Mouse (Mus musculus) erythroblast, embryonic 14.5 days (primary cell): ENCODE results near the gene Usp35. TPM values are rescaled to one million over a fixed set of nuclear protein-coding genes. Genes with fewer than 3 reads are reported as not detected.

Experiments used
- H3K27me3 ChIP-seq: 2 replicates; pipeline ENCODE4 v1.6.1; 2012; ENCODE audit warnings: inconsistent platforms; ENCODE audit not compliant: control insufficient read depth
- H3K36me3 ChIP-seq: 2 replicates; pipeline ENCODE4 v1.6.1; 2012; ENCODE audit warnings: mild to moderate bottlenecking, inconsistent platforms; ENCODE audit not compliant: control insufficient read depth
- H3K4me1 ChIP-seq: 2 replicates; pipeline ENCODE4 v1.6.1; 2012; ENCODE audit warnings: inconsistent platforms; ENCODE audit not compliant: control insufficient read depth
- H3K4me3 ChIP-seq: replicated peaks from 2 replicates; pipeline ENCODE3; 2012; ENCODE audit warnings: moderate library complexity, mild to moderate bottlenecking, inconsistent platforms
- H3K9me3 ChIP-seq: 2 replicates; pipeline ENCODE4 v1.6.1; 2012; ENCODE audit warnings: low read length, inconsistent platforms, mixed read lengths; ENCODE audit not compliant: control insufficient read depth
- GATA1 ChIP-seq: IDR thresholded peaks from 2 replicates; pipeline ENCODE4 v1.6.1; 2012; ENCODE audit warnings: low read length, inconsistent platforms, mixed read lengths
- TAL1 ChIP-seq: IDR thresholded peaks from 3 replicates; pipeline ENCODE4 v1.6.1; 2012; ENCODE audit warnings: low read length, inconsistent platforms, mixed read lengths
- polyA plus RNA-seq: library from polyadenylated mRNA; stranded (reverse); fragments of >175 nt; gene quantifications from 2 replicates; pipeline ENCODE4 v1.2.3, GENCODE M21; 2012

Usp35 gene
- polyA plus RNA-seq, 1 experiment: 0.02 TPM

DNA sequence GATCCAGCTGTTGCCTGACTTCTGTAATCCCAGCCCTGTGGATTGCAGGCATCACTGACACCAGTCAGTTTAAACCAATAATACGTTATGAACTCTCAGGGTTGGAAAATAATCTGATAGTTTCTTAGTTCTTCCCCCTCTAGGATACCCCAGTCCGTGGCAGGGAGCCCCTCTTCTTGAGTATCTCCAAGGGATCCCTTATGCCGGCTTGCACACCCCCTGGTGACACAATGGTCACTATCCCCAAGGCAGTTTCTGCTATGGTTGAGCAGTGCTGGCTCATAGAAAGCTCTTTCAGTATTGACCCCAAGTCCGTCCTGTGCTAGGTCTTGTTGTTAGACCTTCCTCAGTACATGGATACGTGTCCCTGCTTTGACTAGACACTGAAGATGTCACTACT, 17.0 kb upstream of the Usp35 start:
- Histone ChIP-seq H3K4me3 (no peak overlapping the region), H3K4me1 (no peaks in the 10 kb centered on the region), H3K9me3 (no peaks in the 10 kb centered on the region), H3K27me3 (no peaks in the 10 kb centered on the region), H3K36me3 (no peaks in the 10 kb centered on the region)
- no peak for TF ChIP-seq TAL1
- no peak for TF ChIP-seq GATA1

DNA sequence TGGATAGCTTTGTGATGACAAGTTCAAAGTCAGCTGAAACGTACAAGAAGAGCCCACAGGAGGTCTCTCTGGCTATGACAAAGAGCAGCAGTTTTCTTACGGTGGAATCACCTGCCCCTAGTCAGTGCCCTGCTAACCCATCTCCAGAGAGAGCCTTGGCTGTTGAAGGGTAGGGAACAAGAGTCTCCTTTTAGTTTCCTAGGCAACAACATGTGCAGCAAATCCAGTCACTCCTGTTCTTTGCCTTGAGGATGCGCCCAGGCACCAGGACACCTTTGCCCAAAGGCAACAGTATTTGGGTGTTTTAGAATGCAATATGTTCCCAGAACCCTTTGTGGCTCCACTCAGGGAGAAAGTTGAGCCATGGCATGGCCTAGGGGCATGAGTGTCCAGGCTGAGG, 16.5 kb upstream of the Usp35 start:
- Histone ChIP-seq H3K27me3 (no peaks in the 10 kb centered on the region), H3K4me3 (no peak overlapping the region), H3K9me3 (no peaks in the 10 kb centered on the region), H3K36me3 (no peaks in the 10 kb centered on the region), H3K4me1 (no peaks in the 10 kb centered on the region)
- TF ChIP-seq GATA1: no peak
- TF ChIP-seq TAL1: no peak

DNA sequence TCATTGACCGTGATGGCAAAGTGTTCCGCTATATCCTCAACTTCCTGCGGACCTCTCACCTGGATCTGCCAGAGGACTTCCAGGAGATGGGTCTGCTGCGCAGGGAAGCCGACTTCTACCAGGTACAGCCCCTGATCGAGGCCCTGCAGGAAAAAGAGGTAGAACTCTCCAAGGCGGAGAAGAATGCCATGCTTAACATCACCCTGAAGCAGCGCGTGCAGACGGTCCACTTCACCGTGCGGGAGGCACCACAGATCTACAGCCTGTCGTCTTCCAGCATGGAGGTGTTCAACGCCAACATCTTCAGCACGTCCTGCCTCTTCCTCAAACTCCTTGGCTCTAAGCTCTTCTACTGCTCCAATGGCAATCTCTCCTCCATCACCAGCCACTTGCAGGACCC, 15.6 kb upstream of the Usp35 start:
- no peaks in the 10 kb centered on the region for H3K36me3 ChIP-seq
- no peak overlapping the region for H3K4me3 ChIP-seq
- H3K9me3 ChIP-seq: no peaks in the 10 kb centered on the region
- no peak for TF ChIP-seq TAL1
- H3K27me3 ChIP-seq: no peaks in the 10 kb centered on the region
- no peaks in the 10 kb centered on the region for H3K4me1 ChIP-seq

DNA sequence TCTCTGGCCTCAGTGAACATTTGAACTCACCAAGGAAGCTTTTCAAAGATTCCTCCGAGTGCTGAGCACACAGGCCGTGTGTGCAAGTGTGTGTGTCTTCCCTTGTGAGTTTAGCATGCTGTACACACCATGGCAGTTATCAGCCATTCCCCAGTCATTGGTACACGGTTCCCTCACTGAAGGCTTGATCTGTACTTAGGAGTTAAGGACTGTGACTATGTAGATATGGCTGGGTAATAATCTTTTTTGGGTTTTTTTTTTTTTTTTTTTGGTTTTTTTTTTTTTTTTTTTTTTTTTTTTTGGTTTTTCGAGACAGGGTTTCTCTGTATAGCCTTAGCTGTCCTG, 15.0 kb upstream of the Usp35 start:
- peaks cover under 1% of the 10 kb centered on the region; the same call in 1 of the 2 replicates for H3K4me1 ChIP-seq
- TF ChIP-seq GATA1: no peak
- TF ChIP-seq TAL1: no peak
- no peaks in the 10 kb centered on the region for H3K9me3 ChIP-seq
- H3K27me3 ChIP-seq: no peaks in the 10 kb centered on the region
- no peak overlapping the region for H3K4me3 ChIP-seq
- no peaks in the 10 kb centered on the region for H3K36me3 ChIP-seq

DNA sequence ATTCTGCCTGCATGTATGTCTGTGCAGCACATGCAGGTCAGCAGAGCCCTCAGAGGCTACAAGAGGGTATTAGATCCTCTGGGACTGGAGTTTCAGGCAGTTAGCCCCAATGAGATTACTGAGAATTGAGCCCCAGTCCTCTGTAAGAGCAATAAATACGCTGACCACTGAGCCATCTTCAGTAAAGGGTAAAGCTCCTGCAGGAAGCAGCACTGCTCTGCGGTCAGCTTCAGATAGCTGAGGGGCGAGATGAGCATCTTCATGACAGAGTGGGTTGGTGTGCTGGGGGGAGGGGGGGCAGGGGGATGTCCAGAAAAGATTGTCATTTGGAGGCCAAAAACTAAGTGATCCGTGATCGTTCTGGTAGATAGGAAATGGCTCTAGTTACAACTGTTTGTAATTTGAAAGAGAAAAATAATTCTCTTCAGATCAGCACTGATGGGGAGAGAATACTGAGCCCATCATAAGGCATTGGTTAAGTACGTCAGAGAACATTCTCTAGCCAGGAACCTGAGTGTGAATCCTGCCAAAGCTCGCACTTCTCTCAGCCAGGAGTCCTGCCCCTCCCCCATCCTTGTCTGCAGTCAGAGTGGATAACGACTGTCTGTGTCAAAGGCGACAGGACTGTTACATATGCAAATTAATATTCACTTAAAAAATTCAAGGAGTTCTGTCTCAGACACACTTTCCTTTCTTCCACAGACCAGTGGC, 14.4 kb upstream of the Usp35 start:
- TF ChIP-seq TAL1 (no peak), GATA1 (no peak)
- H3K27me3 ChIP-seq: no peaks in the 10 kb centered on the region
- H3K36me3 ChIP-seq: no peaks in the 10 kb centered on the region
- no peak overlapping the region for H3K4me3 ChIP-seq
- peaks cover 4% of the 10 kb centered on the region for H3K4me1 ChIP-seq
- H3K9me3 ChIP-seq: no peaks in the 10 kb centered on the region

DNA sequence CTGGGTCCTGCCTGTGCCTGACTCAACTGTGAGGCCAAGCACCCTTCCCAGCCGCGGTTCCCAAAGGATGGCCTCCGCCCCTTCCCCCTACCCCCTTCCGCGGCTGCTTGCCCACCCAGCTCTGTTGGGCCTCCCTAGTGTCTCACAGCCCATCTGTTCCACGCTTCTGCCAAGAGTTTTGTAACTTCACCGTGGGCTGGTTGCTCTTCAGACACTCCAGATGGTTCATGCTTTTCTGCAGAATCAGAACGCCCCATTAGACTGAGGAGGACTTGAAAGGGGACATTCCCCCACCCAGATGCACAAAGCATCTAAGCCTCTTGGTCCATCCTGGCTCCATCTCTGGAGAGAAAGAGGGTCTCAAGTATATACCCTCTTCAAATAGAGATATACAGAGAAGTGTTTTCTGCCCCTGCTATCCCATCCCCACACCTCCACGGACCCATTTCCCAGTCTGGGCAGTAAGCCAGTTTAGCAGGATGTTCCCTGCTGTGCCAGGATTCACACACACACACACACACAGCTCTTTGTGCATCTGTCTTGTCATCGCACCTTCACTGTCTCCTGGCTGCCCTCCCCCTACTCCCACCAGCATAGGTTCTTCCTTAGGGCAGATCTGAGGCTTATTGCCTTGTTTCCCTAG, 13.5 kb upstream of the Usp35 start:
- TF ChIP-seq TAL1 (no peak), GATA1 (no peak)
- Histone ChIP-seq H3K9me3 (no peaks in the 10 kb centered on the region), H3K4me1 (peaks cover 4% of the 10 kb centered on the region), H3K36me3 (no peaks in the 10 kb centered on the region), H3K4me3 (no peak overlapping the region), H3K27me3 (no peaks in the 10 kb centered on the region)

DNA sequence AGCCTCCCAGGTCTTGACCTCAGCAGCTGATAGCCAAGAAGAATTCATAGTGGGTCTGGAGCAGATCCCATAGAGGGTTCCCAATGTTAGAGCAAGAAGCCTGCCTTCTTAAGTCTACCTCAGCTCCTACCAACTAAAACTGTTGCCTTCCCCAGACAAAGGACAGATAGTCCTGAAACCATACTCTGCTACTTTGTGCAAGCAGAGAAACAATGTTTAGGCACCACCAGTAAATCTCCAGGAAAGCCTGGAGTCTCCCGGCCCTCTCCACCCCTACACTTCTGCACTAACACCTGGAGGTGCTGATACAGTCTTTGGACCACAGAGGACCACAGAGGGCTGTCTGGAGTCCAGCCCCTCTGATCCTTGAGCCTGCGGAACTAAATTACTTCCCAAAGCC, 12.8 kb upstream of the Usp35 start:
- H3K9me3 ChIP-seq: no peaks in the 10 kb centered on the region
- TF ChIP-seq TAL1 (no peak), GATA1 (no peak)
- H3K4me3 ChIP-seq: no peak overlapping the region
- H3K36me3 ChIP-seq: no peaks in the 10 kb centered on the region
- peaks cover 4% of the 10 kb centered on the region for H3K4me1 ChIP-seq
- H3K27me3 ChIP-seq: no peaks in the 10 kb centered on the region

DNA sequence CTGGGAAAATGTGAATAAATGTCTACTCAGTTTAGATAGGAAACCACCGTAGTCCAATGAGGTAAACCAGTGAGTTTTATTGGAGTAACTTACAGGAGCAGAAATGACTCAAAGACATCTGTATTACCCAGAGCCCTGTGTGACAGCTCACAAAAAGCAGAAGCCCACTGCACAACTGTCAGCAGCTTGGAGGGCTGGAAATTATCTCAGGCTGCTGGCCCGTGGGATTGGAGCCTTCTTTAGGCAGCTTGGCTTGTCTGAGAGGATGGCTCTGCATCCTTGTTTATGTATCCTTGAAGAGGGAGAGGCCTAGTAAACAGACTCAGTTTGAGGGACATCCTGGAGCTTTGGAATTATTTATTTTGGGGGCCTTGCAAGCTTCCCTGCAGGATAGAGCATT, 11.1 kb upstream of the Usp35 start:
- Histone ChIP-seq H3K4me3 (no peak overlapping the region), H3K9me3 (no peaks in the 10 kb centered on the region), H3K27me3 (no peaks in the 10 kb centered on the region), H3K4me1 (peaks cover 4% of the 10 kb centered on the region), H3K36me3 (no peaks in the 10 kb centered on the region)
- no peak for TF ChIP-seq GATA1
- no peak for TF ChIP-seq TAL1

DNA sequence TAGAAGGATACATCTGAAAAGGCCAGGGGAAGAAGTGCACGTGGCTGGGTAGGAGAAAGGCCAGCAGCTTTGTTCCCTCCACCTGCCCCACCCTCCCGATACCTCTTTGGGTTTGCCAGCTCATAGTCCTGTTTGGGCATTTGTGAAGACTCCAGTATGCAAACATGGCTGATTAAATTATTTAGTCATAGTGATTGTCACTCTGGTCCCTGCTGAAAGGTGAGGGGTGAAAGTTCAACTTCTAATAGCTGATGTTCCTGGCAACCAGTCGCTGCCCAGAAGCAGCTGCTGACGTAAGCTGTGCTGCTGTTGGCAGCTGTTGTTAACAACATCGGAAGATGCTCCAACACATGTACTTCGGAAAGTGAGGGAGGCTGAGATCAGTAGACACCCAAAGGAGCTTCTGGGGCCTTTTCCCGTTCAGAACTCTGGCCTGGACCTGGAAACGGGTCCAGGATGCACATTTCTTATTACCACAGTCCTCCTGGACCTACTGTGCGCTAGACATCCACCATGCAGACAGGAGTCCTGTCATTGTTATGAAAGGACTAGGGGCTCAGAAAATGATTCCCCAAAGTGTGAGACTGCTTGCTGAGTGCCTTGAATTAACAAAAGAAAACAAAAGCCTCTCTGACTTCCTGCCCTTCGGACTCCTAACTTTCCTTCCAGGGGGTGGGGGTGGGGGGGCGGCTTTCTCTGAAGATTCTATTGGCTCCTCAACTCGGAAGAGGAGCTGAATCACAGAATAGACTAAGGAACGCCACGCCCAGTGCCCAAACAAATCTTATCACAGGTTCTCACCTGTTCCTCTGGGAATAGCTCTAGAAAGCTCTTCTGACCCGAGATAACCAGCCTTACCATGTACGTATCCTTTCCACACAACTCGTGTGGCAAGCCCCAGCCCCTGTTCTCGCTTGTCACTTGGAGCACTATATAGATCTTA, 9.4 kb upstream of the Usp35 start:
- no peak for TF ChIP-seq TAL1
- TF ChIP-seq GATA1: no peak
- Histone ChIP-seq H3K4me1 (peaks cover 4% of the 10 kb centered on the region), H3K27me3 (no peaks in the 10 kb centered on the region), H3K9me3 (no peaks in the 10 kb centered on the region), H3K4me3 (no peak overlapping the region), H3K36me3 (no peaks in the 10 kb centered on the region)
